Mouse (Mus musculus) myocyte (in vitro differentiated cells): Measurements from ENCODE around the gene Cavin2.

Source experiments
- MAX ChIP-seq: IDR thresholded peaks from one replicate; pipeline ENCODE4 v1.6.1; 2011; ENCODE audit warnings: low read depth, mild to moderate bottlenecking, control low read depth
- MYOD1 ChIP-seq, 3 experiments: IDR thresholded peaks; one replicate each; pipeline ENCODE4 v1.6.1; 2011; ENCODE audit warnings: control low read depth in 2 of 3, low read depth in 2 of 3, mild to moderate bottlenecking in 2 of 3, moderate library complexity in 1 of 3; ENCODE audit not compliant: insufficient read length in 2 of 3, control insufficient read depth in 1 of 3

- TF ChIP-seq MAX (no peak), MYOD1 (IDR thresholded peaks at IDR 0.05; ENCODE audit: control insufficient read depth in 1 of 3, insufficient read length in 2 of 3, low read depth in 2 of 3) (no peak)
Measured at GRCm38 (mm10) chr1:51344160-51344559, 55.2 kb downstream of the Cavin2 start.
